Mouse (Mus musculus) midbrain, embryonic 16.5 days (tissue): ENCODE data around the gene Tbk1. TPM values are rescaled to one million over a fixed set of nuclear protein-coding genes. Genes with fewer than 3 reads are reported as not detected.
A peak's percentile ranks its signal among the peaks of the same experiment; 100 is the strongest.

Experiments used
- ATAC-seq: fragments of 200-750 bp; cut with Nextera tagmentation; 2 replicates; pipeline ENCODE4 v1.8.0; 2017; ENCODE audit warnings: moderate TSS enrichment
- H3K27ac ChIP-seq: fragments of 300-500 bp; sonication (generic); 2 replicates; pipeline ENCODE4 v1.5.1; 2014; ENCODE audit warnings: mild to moderate bottlenecking, low read length, mixed read lengths
- H3K27me3 ChIP-seq: fragments of 300-500 bp; sonication (generic); 2 replicates; pipeline ENCODE4 v1.6.1; 2014; ENCODE audit warnings: low read depth, low read length, mixed read lengths; ENCODE audit not compliant: control insufficient read depth, insufficient read depth
- H3K36me3 ChIP-seq: fragments of 300-500 bp; sonication (generic); 2 replicates; pipeline ENCODE4 v1.6.1; 2014; ENCODE audit warnings: mild to moderate bottlenecking, low read length, moderate library complexity, mixed read lengths; ENCODE audit not compliant: control insufficient read depth, insufficient read depth
- H3K4me1 ChIP-seq: fragments of 300-500 bp; sonication (generic); 2 replicates; pipeline ENCODE4 v1.6.1; 2014; ENCODE audit warnings: mild to moderate bottlenecking, low read length, mixed read lengths; ENCODE audit not compliant: control insufficient read depth, insufficient read depth
- H3K4me2 ChIP-seq: fragments of 300-500 bp; sonication (generic); 2 replicates; pipeline ENCODE4 v1.6.1; 2014; ENCODE audit warnings: mild to moderate bottlenecking, low read length, mixed read lengths
- H3K4me3 ChIP-seq: fragments of 300-500 bp; sonication (generic); 2 replicates; pipeline ENCODE4 v1.5.1; 2014; ENCODE audit warnings: low read depth, mild to moderate bottlenecking, low read length, moderate library complexity, mixed read lengths
- H3K9ac ChIP-seq: fragments of 300-500 bp; sonication (generic); 2 replicates; pipeline ENCODE4 v1.6.1; 2014; ENCODE audit warnings: low read depth, low read length, mixed read lengths
- H3K9me3 ChIP-seq: fragments of 300-500 bp; sonication (generic); replicated peaks from 2 replicates; pipeline ENCODE4 v1.6.1; 2014; ENCODE audit warnings: mild to moderate bottlenecking, low read length, mixed read lengths; ENCODE audit not compliant: control insufficient read depth, poor library complexity, severe bottlenecking
- WGBS: fragments of 180-500 bp; shearing (Covaris S2); extraction: QIAGEN DNeasy Blood & Tissue Kit; methylation state at CpG from one replicate; pipeline ENCODE4 v1.1.7; 2014; 5-methylcytosine and 5-hydroxymethylcytosine counted together
- polyA plus RNA-seq: library from polyadenylated mRNA; unstranded; fragments of >200 nt; fragmentation: Nextera tagmentation; extraction: Ambion mirVana; gene quantifications from 2 replicates; pipeline ENCODE4 v1.2.1, GENCODE M21; 2015

Tbk1 gene
- polyA plus RNA-seq, 1 experiment from 2014 or later, result 35.9 TPM

DNA sequence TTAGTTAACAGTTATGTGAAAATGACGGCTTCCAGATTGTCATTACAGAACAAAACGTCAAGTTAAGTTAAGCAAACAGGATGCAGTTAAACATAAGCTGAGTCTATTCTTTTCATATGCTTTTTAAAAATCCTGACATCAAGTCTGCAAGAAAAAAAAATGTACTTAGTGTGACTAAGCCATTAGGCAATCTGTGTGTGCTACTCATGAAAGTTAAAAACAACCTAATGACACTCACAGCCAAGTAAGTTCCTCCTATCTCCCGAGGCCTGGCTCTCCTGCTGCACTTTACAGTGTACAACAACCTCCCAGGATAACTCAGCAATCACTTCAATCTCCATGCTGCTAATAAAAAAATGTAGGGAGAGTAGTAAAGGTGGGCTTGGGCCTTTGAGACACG lies 17.0 kb upstream of the Tbk1 start:
- Histone ChIP-seq H3K9ac (no peak overlapping the region), H3K9me3 (no peaks in the 10 kb centered on the region), H3K27me3 (no peaks in the 10 kb centered on the region), H3K4me3 (no peak overlapping the region), H3K27ac (no peak overlapping the region), H3K36me3 (peaks cover 68% of the 10 kb centered on the region), H3K4me2 (no peak overlapping the region), H3K4me1 (no peaks in the 10 kb centered on the region)
- WGBS, result 92% methylated on average over 4 of the region's 4 CpGs
- no peak for ATAC-seq

DNA sequence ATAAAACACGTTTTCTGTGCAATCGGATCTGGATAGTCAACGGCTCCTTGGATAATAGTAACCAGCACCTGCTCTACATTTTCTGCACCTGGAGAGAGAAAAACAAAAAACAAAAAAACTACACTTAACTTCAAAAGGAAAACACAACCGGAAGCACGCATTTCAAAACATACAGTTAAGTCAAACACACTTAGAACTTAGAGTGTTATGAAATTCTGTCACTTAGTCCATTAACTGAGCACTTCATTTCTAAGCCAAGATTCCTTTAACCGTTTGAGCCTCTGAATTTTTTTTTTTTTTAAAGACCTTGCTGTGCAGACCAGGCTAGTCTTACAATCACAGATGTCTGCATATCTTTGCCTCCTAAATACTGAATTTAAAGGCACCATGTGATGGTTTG lies 14.7 kb upstream of the Tbk1 start:
- H3K27me3 ChIP-seq, result no peaks in the 10 kb centered on the region
- ATAC-seq, result no peak
- H3K9me3 ChIP-seq, result no peaks in the 10 kb centered on the region
- H3K4me2 ChIP-seq, result no peak overlapping the region
- H3K9ac ChIP-seq, result no peak overlapping the region
- H3K36me3 ChIP-seq, result peaks cover 56% of the 10 kb centered on the region
- 87% methylated on average over 6 of the region's 6 CpGs for WGBS
- no peaks in the 10 kb centered on the region for H3K4me1 ChIP-seq
- H3K4me3 ChIP-seq, result no peak overlapping the region
- no peak overlapping the region for H3K27ac ChIP-seq

- Histone ChIP-seq H3K4me3 (no peak overlapping the region), H3K9me3 (no peaks in the 10 kb centered on the region), H3K27ac (no peak overlapping the region), H3K4me1 (no peaks in the 10 kb centered on the region), H3K27me3 (no peaks in the 10 kb centered on the region), H3K4me2 (no peak overlapping the region), H3K9ac (no peak overlapping the region), H3K36me3 (peaks cover 37% of the 10 kb centered on the region)
- WGBS, result 93% methylated on average over 9 of the region's 9 CpGs
- ATAC-seq, result no peak
Measured at GRCm38 (mm10) chr10:121596580-121596979, 10.0 kb upstream of the Tbk1 start.

DNA sequence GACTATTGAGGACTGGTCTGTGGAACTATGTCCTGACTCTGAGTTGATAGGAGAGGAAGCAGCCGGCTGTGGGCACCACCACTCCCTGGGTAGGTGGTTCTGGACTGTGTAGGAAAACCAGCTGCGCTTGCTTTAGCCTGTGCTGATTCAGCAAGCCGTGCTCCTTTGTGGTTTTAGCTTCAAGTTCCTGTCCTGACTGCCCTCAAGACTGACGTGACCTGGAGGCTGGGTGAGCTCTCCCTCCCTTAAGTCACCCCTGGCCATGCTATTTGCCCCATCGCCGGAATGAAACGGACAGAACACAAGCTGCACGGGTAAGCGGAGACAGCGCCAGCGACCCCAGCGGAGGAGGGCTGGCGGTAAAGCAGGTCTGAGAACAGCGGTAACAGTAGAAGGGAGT lies 4.5 kb upstream of the Tbk1 start:
- Histone ChIP-seq H3K4me2 (no peak overlapping the region), H3K9ac (no peak overlapping the region), H3K27me3 (no peaks in the 10 kb centered on the region), H3K27ac (no peak overlapping the region), H3K36me3 (peaks cover 21% of the 10 kb centered on the region), H3K4me1 (no peaks in the 10 kb centered on the region), H3K9me3 (no peaks in the 10 kb centered on the region), H3K4me3 (no peak overlapping the region)
- ATAC-seq, result no peak
- 94% methylated on average over 14 of the region's 14 CpGs for WGBS

DNA sequence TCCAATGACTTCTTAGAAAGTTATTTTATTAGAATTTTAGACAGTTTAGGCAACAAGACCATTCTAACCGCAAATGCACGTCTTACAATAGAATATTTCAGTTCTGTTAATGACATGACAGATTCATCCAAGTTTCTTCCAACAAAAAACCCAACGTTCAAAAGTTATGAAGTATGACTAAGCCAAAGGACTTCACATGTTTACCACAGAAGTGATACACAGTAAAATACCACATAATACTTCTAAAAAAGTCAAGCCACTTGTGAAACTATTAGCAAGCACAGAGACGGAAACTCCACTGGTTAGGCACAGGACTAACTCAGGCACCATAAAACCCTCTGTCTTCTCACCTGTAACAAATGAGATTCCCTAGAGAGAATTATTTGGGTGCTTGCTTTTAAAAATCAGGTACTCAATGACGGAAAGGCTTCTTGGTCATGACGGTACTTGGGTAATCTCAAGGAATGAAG lies 819 bp upstream of the Tbk1 start:
- Histone ChIP-seq H3K27ac (no peak overlapping the region), H3K4me3 (peak overlapping the region; percentile 80), H3K4me1 (peaks cover 9% of the 10 kb centered on the region), H3K27me3 (no peaks in the 10 kb centered on the region), H3K36me3 (peaks cover 15% of the 10 kb centered on the region; the same call in 1 of the 2 replicates), H3K9ac (no peak overlapping the region), H3K9me3 (no peaks in the 10 kb centered on the region), H3K4me2 (peak overlapping the region; percentile 58)
- WGBS, result 70% methylated on average over 6 of the region's 6 CpGs
- no peak for ATAC-seq

DNA sequence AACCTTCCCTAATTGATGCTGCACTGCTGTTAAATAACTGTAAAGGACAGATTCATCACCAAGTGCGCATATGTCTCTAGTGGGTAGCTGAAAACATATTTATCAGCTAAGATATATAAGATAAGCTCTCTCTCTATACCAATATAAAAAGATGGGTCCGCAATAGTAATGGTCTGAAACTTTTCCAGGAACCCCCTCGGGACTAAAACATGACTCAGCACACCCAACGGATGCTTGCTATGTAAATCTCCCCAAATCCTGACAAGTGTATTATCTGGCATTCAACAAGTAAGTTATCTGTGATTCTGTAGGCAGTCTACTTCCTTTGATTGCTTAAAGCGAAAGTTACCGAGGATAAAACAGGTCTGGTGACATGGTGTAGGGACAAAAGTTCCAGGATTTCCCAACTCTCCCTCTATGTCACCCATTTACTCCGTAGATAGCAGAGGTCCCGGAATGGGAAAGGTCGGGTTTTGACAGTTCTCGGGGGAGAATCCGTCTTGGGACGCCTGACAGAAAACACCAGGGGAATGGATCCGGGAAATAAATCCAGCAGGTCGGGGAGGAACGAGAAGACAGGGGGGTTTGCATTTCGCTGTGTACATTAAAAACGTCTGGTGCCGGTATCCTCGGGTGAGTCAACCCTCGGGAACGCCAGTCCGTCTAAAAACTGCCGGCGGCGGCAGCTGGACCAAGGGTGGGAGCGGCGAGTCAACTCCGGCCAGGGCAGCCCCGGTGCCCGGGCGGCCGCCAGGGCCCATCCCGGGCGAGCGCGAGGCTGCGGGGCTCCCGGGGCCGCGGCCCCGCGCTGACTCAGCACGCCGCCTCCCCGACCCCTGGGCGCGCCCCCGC lies 570 bp downstream of the Tbk1 start:
- peak; percentile 81 for ATAC-seq
- peak overlapping the region; percentile 74 for H3K9ac ChIP-seq
- peak overlapping the region; percentile 56 for H3K27ac ChIP-seq
- H3K9me3 ChIP-seq, result no peaks in the 10 kb centered on the region
- H3K27me3 ChIP-seq, result no peaks in the 10 kb centered on the region
- peaks cover 18% of the 10 kb centered on the region; the same call in 1 of the 2 replicates for H3K36me3 ChIP-seq
- 3% methylated on average over 44 of the region's 48 CpGs for WGBS
- H3K4me3 ChIP-seq, result peak overlapping the region; percentile 80
- H3K4me2 ChIP-seq, result peak overlapping the region; percentile 83
- peaks cover 9% of the 10 kb centered on the region for H3K4me1 ChIP-seq

DNA sequence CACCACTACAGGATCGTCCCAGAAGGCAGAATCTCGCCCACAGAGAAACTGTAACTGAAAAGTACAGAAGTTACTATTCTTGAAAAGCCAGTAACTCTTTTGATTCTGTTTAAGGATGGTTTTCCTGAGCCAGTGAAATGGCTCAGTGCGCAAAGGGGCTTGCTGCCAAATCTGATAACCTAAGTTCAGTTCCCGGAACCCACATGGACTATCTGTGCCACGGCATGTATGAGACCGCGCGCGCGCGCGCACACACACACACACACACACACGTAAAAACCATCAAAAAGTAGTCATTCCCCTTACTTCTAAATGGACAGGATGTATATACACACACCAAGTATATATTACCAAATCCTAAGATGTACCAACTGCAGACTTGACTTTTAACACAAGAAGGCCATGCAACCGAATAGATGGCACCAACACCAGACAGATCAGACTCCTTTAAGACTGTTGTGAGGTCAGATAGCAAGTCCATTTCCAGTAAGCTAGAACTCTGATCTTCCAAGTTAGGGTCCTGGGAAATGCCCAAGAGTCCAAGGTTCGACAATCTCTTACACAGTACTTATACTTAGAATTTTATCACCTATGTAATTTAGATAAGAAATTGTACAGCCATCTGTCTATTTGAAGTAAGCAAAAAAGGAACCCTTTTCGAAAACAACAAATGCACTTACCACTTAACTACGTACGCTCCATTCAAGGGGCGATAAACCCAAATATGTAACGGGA lies 1.4 kb downstream of the Tbk1 start:
- H3K27me3 ChIP-seq, result no peaks in the 10 kb centered on the region
- no peaks in the 10 kb centered on the region for H3K9me3 ChIP-seq
- no peak overlapping the region for H3K27ac ChIP-seq
- H3K4me3 ChIP-seq, result peak overlapping the region; percentile 80
- peaks cover 9% of the 10 kb centered on the region for H3K4me1 ChIP-seq
- ATAC-seq, result no peak
- H3K4me2 ChIP-seq, result peak overlapping the region; percentile 83
- H3K36me3 ChIP-seq, result peaks cover 18% of the 10 kb centered on the region; the same call in 1 of the 2 replicates
- WGBS, result 91% methylated on average over 20 of the region's 20 CpGs
- H3K9ac ChIP-seq, result 0 out of 2 replicates have a peak overlapping the region, but pooled peaks have one; percentile 74

DNA sequence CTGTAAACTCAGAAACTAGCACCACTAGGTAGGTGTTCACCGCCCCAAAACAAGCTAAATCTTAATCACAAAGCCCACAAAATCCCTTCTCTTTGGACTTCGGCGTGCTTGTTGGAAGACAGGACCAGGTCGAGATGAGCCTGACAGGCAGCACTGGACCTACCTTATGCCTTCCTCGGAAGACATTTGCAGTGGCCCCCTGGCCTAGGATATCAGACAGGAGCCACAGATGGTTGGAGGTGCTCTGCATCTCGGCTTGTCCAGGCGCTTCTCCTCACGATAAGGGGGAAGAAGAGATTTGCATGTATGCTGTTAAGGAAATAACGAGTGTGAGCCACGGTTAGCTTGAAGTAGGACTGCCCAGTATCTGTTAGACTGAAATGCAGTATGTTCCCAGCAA lies 2.6 kb downstream of the Tbk1 start:
- H3K36me3 ChIP-seq, result peaks cover 18% of the 10 kb centered on the region; the same call in 1 of the 2 replicates
- no peak overlapping the region for H3K4me3 ChIP-seq
- ATAC-seq, result no peak
- no peak overlapping the region for H3K4me2 ChIP-seq
- peaks cover 9% of the 10 kb centered on the region for H3K4me1 ChIP-seq
- no peaks in the 10 kb centered on the region for H3K27me3 ChIP-seq
- WGBS, result 95% methylated on average over 10 of the region's 10 CpGs
- no peaks in the 10 kb centered on the region for H3K9me3 ChIP-seq
- no peak overlapping the region for H3K9ac ChIP-seq
- H3K27ac ChIP-seq, result no peak overlapping the region

GRCm38 (mm10) chr10:121583016-121583415 lies 3.6 kb downstream of the Tbk1 start:
- no peak for ATAC-seq
- no peaks in the 10 kb centered on the region for H3K9me3 ChIP-seq
- no peaks in the 10 kb centered on the region for H3K27me3 ChIP-seq
- H3K9ac ChIP-seq, result no peak overlapping the region
- no peak overlapping the region for H3K27ac ChIP-seq
- H3K36me3 ChIP-seq, result peaks cover 23% of the 10 kb centered on the region
- H3K4me1 ChIP-seq, result peaks cover 9% of the 10 kb centered on the region
- no peak overlapping the region for H3K4me2 ChIP-seq
- WGBS, result 97% methylated on average over 12 of the region's 12 CpGs
- no peak overlapping the region for H3K4me3 ChIP-seq
